Mouse (Mus musculus): ENCODE data around the gene Aox1.

DNA sequence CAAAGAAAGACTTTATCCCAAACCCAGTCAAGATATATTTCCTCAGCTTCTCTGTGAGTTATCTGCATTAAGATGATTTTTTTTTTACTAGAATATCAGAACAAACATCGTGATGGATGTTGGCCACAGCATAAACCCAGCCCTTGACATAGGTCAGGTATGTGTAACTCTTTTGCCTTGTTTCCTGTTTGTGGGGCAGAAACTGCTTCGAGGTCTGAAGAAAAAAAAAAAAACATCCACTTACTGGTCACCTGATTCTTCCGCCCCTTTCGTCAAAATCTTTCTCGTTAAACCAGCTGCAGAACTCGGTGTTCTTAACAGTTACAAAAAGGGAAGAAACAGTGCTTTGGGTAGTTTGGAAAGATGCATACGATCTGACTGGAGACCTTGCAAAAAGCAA, 72.8 kb downstream of the Aox1 start:
- no peak for TF ChIP-seq CTCF (IDR thresholded peaks at IDR 0.05)
- TF ChIP-seq EP300 (IDR thresholded peaks at IDR 0.05), result no peak

Data from lung, postnatal 0 days (tissue).